Mouse (Mus musculus): Measurements from ENCODE around the gene D17H6S53E. TPM values are rescaled to one million over a fixed set of nuclear protein-coding genes. Genes with fewer than 3 reads are reported as not detected.

The D17H6S53E gene
- polyA plus RNA-seq, 1 experiment from 2014 or later = 29.3 TPM

GRCm38 (mm10) chr17:35164568-35165450 is 38.6 kb downstream of the D17H6S53E start, which contains the start of gene Prrc2a:
Gene Prrc2a, minus strand, starts transcription at chr17:35164897.
- DNase-seq (ENCODE audit: low read depth, low spot score) = peak; percentile 97

DNA sequence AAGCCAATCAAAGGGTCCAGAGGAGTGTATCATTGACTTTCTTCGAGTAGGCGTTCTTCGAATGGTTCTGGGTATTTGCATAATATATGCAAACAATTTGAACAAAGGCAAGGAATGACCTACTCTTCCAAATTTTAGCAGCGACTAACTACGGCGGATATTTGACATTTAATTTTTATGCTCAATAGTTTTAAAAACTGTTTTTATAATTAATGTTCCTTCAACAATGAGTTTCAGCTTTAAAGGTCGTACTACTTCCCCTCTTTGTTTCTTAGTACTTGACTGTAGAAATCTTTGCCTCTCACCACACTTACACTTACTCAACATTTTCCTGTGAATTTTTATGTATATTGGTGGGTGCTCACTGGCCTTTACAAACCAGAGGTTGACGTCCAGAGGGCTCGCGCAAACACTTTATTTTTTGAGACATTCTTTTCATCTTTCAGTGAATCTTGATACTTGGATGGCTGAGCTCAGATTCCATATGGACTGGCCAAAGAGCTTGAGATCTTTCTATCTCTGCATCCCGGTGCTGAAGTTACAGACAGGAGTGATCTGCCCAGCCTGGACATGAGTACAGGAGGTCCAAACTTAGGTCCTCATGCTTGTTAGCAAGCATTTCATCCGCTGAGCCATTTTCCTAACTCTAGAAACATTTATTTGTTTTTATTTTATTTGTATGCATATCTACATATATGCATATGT is 39.4 kb downstream of the D17H6S53E start:
- in situ Hi-C loops (cut with MboI; ENCODE audit: low pct_unique_long_range_greater_than_20kb) = loop anchor here (5.0 kb wide), 1 partner anchor 67 kb away; the partner anchor contains the start of gene Atp6v1g2
- ATAC-seq = peak; percentile 73
- H3K27me3 ChIP-seq = no peaks in the 10 kb centered on the region
- no peak for TF ChIP-seq CTCF (IDR thresholded peaks at IDR 0.05)
- CTCF ChIA-PET = interaction anchor here (0.9 to 12.3 kb wide), 5 partner anchors 13 to 67 kb away, joined by 3 to 239 read pairs (median 10); partner anchors contain the start of genes Atp6v1g2, Ddx39b, Ltb and Nfkbil1
- no peak for DNase-seq (ENCODE audit: low read depth, low spot score)
- POLR2A ChIA-PET = interaction anchor here (1.6 to 2.2 kb wide), 2 partner anchors 68 to 79 kb away, joined by 4 to 5 read pairs; partner anchors contain the start of gene Atp6v1g2

More at GRCm38 (mm10) chr17:35164568-35165450, 38.6 kb downstream of the D17H6S53E start, which contains the start of gene Prrc2a:
- ATAC-seq = peak; percentile 92
- in situ Hi-C loops (cut with MboI; ENCODE audit: low pct_unique_long_range_greater_than_20kb) = loop anchor here (5.0 kb wide), 1 partner anchor 67 kb away; the partner anchor contains the start of gene Atp6v1g2
- no peaks in the 10 kb centered on the region for H3K27me3 ChIP-seq
- TF ChIP-seq CTCF (IDR thresholded peaks at IDR 0.05) = no peak
- CTCF ChIA-PET = interaction anchor here (0.8 to 12.3 kb wide), 3 partner anchors 61 to 82 kb away, joined by 3 to 239 read pairs (median 6); partner anchors contain the start of genes Atp6v1g2, Ddx39b and Nfkbil1
- POLR2A ChIA-PET = interaction anchor here (0.6 to 1.9 kb wide), 6 partner anchors 9 to 80 kb away, joined by 3 to 6 read pairs (median 4); partner anchors contain the start of gene Ddx39b

DNA sequence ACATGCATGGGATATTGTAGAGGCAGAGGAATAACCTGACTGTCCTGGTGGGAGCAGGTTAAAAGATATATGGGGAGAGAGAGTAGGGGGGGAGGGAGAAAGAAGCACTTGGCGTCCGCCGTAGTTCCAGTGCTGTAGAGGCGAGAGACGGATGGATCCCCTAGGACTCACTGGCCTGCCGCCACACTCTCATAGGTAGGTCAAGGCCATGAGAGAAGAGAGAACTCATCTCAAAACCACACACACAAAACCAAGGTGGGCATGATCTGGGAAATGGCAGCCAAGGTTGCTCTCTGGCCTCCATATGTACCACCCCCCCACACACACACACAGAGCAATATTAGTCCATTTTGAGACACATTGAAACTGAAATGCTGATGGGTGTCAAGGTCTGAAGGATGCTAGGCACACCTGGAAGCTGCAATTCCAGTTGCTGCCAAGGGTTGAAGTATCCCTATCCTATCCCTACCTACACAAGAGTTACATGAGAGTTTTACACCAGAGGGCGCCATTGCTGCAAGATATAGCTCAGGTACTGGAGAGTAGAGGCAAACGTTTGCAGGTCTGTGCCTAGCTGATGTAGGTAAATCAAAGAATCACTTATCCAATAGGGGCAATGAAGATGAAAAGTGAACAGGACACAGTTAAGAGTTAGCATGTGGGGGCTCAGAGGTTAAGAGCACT is 40.3 kb downstream of the D17H6S53E start:
- CTCF ChIA-PET = interaction anchor here (0.8 to 12.3 kb wide), 8 partner anchors 11 to 91 kb away, joined by 3 to 239 read pairs (median 5); partner anchors contain the start of genes Atp6v1g2, Ddx39b, Ltb and Nfkbil1
- ATAC-seq (no peak), DNase-seq (ENCODE audit: low read depth, low spot score) (peak; percentile 38)
- TF ChIP-seq CTCF (IDR thresholded peaks at IDR 0.05) = no peak
- POLR2A ChIA-PET = interaction anchor here (2.2 kb wide), 1 partner anchor 67 kb away, joined by 5 read pairs; the partner anchor contains the start of gene Atp6v1g2
- no peaks in the 10 kb centered on the region for H3K27me3 ChIP-seq
- in situ Hi-C loops (cut with MboI; ENCODE audit: low pct_unique_long_range_greater_than_20kb) = loop anchor here (5.0 kb wide), 1 partner anchor 66 kb away; the partner anchor contains the start of gene Atp6v1g2

GRCm38 (mm10) chr17:35167794-35168193 is 41.6 kb downstream of the D17H6S53E start:
- in situ Hi-C loops (cut with MboI; ENCODE audit: low pct_unique_long_range_greater_than_20kb) = loop anchor here (5.0 kb wide), 1 partner anchor 65 kb away; the partner anchor contains the start of gene Atp6v1g2
- no peak for ATAC-seq
- TF ChIP-seq CTCF (IDR thresholded peaks at IDR 0.05) = no peak
- no peak for DNase-seq (ENCODE audit: low read depth, low spot score)
- ChIA-PET CTCF (interaction anchor here (0.8 to 12.3 kb wide), 7 partner anchors 10 to 90 kb away, joined by 3 to 239 read pairs (median 10); partner anchors contain the start of genes Atp6v1g2, Ddx39b, Gpank1 and Nfkbil1), POLR2A (no interaction called here)
- H3K27me3 ChIP-seq = no peaks in the 10 kb centered on the region

DNA sequence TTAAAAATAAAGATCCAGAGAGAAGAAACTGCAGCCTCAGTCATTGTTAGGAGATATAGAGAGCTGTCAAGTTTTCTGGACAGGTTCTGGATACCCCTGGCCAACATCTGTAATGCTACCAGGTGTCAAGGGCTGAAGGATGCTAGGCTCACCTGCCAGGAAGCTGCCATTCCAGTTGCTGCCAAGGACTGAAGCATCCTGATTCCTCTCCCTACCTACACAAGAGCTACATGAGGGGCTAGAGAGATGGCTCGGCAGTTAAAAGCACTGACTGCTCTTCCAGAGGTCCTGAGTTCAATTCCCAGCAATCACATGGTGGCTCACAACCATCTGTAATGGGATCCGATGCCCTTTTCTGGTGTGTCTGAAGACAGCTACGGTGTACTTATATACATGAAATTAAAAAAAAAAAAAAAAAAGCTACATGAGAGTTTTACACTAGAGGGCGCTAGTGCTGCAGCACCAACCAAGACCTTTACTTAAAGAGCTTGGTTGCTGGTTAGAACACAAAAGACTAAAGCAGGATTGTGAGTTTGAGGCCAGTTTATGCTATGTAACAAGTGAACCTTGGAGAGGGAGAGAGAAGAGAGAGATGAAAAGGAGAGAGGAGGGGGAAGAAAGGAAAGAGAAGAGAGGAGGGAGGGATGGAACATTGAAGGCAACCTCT is 42.5 kb downstream of the D17H6S53E start:
- ChIA-PET POLR2A (interaction anchor here (0.9 kb wide), 1 partner anchor 73 kb away, joined by 3 read pairs; the partner anchor contains the start of gene Ddx39b), CTCF (interaction anchor here (0.8 to 12.3 kb wide), 13 partner anchors 10 to 89 kb away, joined by 3 to 239 read pairs (median 4); partner anchors contain the start of genes Atp6v1g2, Ddx39b and Nfkbil1)
- DNase-seq (ENCODE audit: low read depth, low spot score) (no peak), ATAC-seq (no peak)
- H3K27me3 ChIP-seq = no peaks in the 10 kb centered on the region
- in situ Hi-C loops (cut with MboI; ENCODE audit: low pct_unique_long_range_greater_than_20kb) = loop anchor here (5.0 kb wide), 1 partner anchor 64 kb away; the partner anchor contains the start of gene Atp6v1g2
- no peak for TF ChIP-seq CTCF (IDR thresholded peaks at IDR 0.05)

GRCm38 (mm10) chr17:35172445-35173234 is 46.5 kb downstream of the D17H6S53E start:
- in situ Hi-C loops (cut with MboI; ENCODE audit: low pct_unique_long_range_greater_than_20kb) = no loop called here
- ATAC-seq = no peak
- no peaks in the 10 kb centered on the region for H3K27me3 ChIP-seq
- POLR2A ChIA-PET = no interaction called here
- TF ChIP-seq CTCF (IDR thresholded peaks at IDR 0.05) = no peak
- no peak for DNase-seq (ENCODE audit: low read depth, low spot score)
- CTCF ChIA-PET = interaction anchor here (12.3 kb wide), 1 partner anchor 60 kb away, joined by 239 read pairs; the partner anchor contains the start of genes Atp6v1g2, Ddx39b and Nfkbil1

DNA sequence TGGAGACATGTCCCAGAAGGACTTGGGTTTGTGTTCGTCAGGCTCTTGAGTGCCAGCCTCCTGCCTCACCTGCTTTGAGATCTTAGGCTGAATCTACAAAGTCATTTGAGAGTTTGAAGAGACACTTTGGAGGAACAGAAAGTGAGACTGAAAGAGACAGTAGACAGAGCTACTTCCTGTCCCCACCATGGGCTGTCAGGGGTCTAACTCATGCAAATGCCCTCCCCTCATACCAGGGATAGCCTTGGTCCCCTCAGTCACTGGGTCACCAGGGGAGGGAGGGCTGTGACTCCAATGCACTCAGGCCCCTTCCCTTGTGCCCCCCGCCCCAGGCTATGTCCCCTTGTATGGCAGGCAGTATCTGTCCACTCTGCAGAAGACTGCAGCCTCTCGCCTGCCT is 47.2 kb downstream of the D17H6S53E start:
- ChIA-PET CTCF (interaction anchor here (12.3 kb wide), 1 partner anchor 59 kb away, joined by 239 read pairs; the partner anchor contains the start of genes Atp6v1g2, Ddx39b and Nfkbil1), POLR2A (no interaction called here)

More for the DNA sequence above, 47.2 kb downstream of the D17H6S53E start:
- DNase-seq (ENCODE audit: low read depth, low spot score) (no peak), ATAC-seq (no peak)
- H3K27me3 ChIP-seq = no peaks in the 10 kb centered on the region
- in situ Hi-C loops (cut with MboI; ENCODE audit: low pct_unique_long_range_greater_than_20kb) = no loop called here
- no peak for TF ChIP-seq CTCF (IDR thresholded peaks at IDR 0.05)
